Mouse (Mus musculus) left cerebral cortex, postnatal 36 days (tissue): ENCODE results near the gene Dpysl5. TPM values are rescaled to one million over a fixed set of nuclear protein-coding genes. Genes with fewer than 3 reads are reported as not detected.
"Not testable (repeated sequence)": the region's sequence is repeated elsewhere in the genome, so short reads cannot be mapped to it uniquely, and the experiment has no call there.

Source experiments
- DNase-seq, 2 experiments: peaks; one replicate each; pipeline ENCODE4 v3.0.0; 2021 to 2022; ENCODE audit warnings: low spot score in 2 of 2, mixed read lengths in 1 of 2
- intact Hi-C: fragments of 180-260 bp; cut with DNase I; formaldehyde crosslinking; loops from one replicate; pipeline ENCODE4 v1.15.1; 2025
- total RNA-seq, 2 experiments: library from RNA; stranded (reverse); gene quantifications; 2 replicates each; pipeline ENCODE4 v1.2.3; 2021

The Dpysl5 gene
- total RNA-seq = 10 to 100 TPM; 21.6 to 30.1 TPM

DNA sequence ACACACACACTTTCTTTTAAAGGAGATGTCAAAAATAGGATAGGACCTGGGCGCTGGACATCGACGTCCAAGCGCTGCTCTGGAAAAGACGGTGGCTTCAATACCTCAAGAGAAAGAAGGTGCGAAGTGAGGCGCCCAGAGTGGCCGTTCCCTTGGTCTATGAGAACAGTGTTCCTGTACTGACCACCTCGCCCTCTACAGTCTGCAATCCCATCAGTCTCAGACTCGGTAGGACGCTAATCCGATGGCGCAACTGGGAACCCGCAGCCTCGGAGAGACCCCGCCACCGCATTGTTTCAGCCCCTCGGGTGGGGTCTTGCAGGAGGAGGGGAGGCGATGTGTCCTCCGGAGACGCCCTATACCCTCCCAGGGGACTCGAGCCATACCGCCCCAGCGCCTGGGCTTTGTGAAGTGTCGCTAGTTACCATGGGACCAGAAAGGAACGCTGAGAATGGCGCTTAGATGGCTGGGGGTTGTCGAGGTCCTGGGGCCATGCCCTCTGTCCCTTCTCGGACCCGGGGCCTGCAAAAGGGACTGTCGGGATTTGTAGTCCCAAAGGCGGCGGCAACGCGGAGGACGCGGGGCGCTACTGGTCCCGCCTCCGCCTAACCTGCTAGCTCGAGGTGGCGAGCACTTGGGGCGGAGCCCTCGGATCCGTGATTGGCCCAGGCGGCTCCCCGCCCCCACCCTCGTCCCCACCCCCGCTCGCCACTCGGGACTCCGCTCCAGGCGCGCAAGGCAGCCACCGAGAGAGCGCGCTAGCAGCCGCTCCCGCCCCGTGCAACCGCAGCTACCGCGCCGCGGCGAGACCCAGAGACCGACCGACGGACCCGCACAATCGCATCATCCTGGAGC is at the start of gene Dpysl5:
Gene Dpysl5 (plus strand): TSS at position 418 of the 855 bp plus-strand sequence.
- DNase-seq = peak; percentile 80 to 81
- intact Hi-C loops = loop anchor here (5.0 to 10.0 kb wide), 2 partner anchors 86 to 203 kb away; partner anchors contain the start of gene Emilin1

DNA sequence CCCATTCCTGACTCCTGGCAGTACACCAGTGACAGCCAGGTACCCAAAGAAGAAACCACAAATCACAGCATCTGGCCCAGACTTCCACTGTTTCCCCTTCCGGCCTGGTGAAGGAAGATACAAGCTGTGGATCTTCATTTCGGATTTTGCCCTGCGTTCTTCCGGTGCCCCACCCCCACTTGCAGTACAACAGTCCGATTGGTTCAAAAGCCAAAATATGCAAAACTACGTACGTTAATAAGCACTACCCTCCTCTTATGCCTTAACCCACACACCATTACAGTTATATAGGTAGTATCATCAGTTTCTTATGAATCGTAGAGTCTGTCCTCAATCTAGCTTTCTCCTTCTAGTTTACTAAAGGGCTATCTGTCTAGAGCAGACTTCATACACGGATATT is 46.0 kb upstream of the Dpysl5 start:
- no peak for DNase-seq
- intact Hi-C loops = no loop called here

GRCm38 (mm10) chr5:30665968-30666367 is 45.4 kb upstream of the Dpysl5 start:
- DNase-seq = peak in 1 of 2 experiments; percentile 57
- intact Hi-C loops = no loop called here

GRCm38 (mm10) chr5:30666391-30667195 is 44.8 kb upstream of the Dpysl5 start, which contains the start of gene Cenpa:
Gene Cenpa, plus strand, starts transcription at chr5:30666777.
- intact Hi-C loops = no loop called here
- peak; percentile 83 to 86 for DNase-seq

DNA sequence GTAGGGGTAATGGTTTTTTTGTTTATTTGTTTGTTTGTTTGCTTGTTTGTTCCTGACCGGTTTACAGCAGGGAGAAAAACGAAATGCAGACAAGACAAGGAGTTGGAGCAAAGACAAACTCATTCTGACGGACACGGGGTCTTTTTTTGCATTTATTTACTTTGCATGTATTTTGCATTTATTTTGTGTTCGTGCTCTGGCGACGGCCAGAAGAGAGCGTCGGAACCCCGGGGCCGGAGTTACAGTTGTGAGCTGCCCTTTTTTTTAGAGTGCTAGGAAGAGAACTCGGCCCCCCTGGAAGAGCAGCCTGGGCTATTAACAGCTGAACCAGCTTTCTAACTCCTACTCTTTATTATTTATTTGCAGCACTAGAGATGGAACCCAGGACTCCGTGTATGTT is 44.1 kb upstream of the Dpysl5 start:
- intact Hi-C loops = no loop called here
- DNase-seq = no peak

- no peak for DNase-seq
- intact Hi-C loops = no loop called here
These were observed 43.7 kb upstream of the Dpysl5 start for GRCm38 (mm10) chr5:30667686-30668085.

- DNase-seq = no peak
- intact Hi-C loops = no loop called here
These were observed 42.5 kb upstream of the Dpysl5 start for GRCm38 (mm10) chr5:30668637-30669495.

DNA sequence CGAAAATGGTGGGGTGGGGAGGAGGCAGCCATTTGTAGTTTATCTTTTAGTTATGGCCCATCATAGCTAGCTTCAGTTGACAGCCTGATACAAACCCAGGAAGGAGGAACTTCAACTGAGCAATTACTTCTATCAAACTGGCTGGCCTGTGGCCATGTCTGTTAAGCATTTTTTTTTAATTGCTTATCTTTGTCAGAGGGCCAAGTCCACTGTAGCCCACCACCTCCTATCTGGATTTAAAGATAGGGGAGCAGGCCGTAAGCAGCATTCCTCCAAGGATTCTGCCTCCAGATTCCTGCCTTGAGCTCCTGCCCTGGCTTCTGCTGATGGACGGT is 41.9 kb upstream of the Dpysl5 start:
- no peak for DNase-seq
- intact Hi-C loops = no loop called here

- intact Hi-C loops = no loop called here
- no peak for DNase-seq
These were observed 41.3 kb upstream of the Dpysl5 start for GRCm38 (mm10) chr5:30670091-30670490.

GRCm38 (mm10) chr5:30674001-30674400 is 37.4 kb upstream of the Dpysl5 start:
- intact Hi-C loops = no loop called here
- no peak for DNase-seq

DNA sequence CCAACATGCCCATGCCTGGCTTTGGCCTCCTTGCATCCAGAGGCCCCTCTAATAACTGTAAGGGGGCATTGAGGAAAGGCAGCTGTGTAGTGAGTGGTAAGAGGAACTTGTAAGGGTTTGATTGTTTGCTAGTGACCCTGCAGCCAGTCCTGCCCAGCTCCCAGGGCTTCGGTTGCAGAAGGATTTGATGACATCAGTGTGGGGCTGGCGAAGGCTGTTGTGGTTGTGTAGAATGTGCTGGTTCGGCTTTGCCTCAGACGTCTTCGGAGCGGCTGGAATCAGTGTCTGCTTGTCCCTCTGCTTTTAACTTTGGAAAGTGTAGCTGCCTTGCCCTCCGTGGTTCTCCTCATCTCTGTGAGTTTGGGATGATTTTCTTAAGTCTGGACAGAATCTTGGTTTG is 34.6 kb upstream of the Dpysl5 start:
- no peak for DNase-seq
- intact Hi-C loops = no loop called here

- DNase-seq, intact Hi-C loops: not testable (repeated sequence)
These were observed 33.3 kb upstream of the Dpysl5 start for GRCm38 (mm10) chr5:30678069-30678468.

- intact Hi-C loops = no loop called here
- DNase-seq = no peak
These were observed 32.6 kb upstream of the Dpysl5 start for GRCm38 (mm10) chr5:30678722-30679296.

DNA sequence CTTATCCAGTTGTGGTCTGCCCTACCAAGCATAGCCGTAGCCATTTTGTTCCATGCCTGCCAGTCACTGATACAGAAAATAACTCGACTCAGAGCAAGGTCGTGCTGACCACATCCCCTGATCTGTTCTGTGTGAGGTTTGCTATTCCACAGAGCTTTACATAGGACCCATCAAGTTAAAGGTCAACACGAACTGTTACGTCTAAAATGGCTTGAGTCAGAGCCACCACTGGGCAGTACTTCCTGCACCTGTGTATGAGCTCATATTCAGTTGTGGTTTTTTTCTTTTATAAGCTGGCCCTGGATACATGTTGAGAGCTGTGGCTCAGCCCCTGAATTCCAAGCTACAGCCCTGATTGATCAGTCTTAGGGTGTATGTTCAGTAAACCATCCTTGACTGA is 31.8 kb upstream of the Dpysl5 start:
- intact Hi-C loops = no loop called here
- DNase-seq = no peak

GRCm38 (mm10) chr5:30681970-30682369 is 29.4 kb upstream of the Dpysl5 start:
- intact Hi-C loops = no loop called here
- DNase-seq = no peak

- intact Hi-C loops = no loop called here
- DNase-seq = no peak
These were observed 28.3 kb upstream of the Dpysl5 start for GRCm38 (mm10) chr5:30682967-30683600.

DNA sequence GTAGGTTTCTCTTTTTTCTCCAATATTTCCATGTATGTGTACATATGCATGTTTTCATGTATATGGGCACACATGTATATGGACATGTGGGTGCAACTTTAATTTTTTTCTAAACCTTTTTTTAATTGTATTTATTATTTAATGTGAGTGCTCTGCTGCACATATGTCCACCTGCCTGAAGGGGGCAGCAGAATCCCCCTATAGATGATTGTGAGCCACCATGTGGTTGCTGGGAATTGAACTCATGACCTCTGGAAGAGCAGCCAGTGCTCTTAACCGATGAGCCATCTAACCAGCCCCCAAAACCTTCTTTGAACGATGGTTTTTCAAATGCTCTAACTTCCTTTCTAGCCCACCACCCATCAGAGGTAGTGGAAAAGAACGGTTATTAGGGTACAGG is 27.4 kb upstream of the Dpysl5 start:
- intact Hi-C loops = no loop called here
- no peak for DNase-seq

GRCm38 (mm10) chr5:30686781-30687180 is 24.6 kb upstream of the Dpysl5 start:
- intact Hi-C loops = no loop called here

DNA sequence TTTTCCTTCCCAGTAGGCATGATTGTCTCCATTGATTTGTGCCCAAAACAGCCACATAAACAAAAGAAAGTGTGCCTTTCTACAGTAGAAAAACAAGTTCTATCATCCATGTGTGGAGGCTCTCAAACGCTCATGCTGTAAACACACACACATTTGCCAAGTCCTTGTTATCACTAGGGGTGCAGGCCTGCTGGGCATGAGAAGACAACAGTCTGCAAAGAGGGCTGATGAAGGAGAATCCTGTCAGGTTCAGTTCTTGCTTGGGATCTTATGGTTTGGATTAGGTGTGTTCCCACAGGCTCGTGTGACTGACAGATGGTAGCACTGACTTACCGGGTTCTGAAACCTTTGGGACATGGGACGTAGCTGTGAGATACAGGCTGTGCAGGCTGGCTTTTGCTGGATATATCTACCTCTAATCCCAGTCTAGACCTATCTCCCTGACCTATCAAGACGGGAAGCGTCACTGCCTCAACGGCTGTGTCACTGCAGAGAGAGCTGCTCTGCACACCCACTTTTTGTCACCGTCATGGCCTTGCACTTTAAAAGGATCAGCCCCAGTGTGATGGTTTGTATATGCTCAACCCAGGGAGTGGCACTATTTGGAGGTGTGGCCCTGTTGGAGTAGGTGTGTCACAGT is 10.9 kb upstream of the Dpysl5 start:
- DNase-seq = no peak
- intact Hi-C loops = no loop called here

More at GRCm38 (mm10) chr5:30686781-30687180, 24.6 kb upstream of the Dpysl5 start:
- no peak for DNase-seq
